Mouse (Mus musculus): ENCODE results near the gene Syt12. TPM values are rescaled to one million over a fixed set of nuclear protein-coding genes. Genes with fewer than 3 reads are reported as not detected.

Gene Syt12
- polyA plus RNA-seq, 1 experiment from 2014 or later = 0.69 TPM

DNA sequence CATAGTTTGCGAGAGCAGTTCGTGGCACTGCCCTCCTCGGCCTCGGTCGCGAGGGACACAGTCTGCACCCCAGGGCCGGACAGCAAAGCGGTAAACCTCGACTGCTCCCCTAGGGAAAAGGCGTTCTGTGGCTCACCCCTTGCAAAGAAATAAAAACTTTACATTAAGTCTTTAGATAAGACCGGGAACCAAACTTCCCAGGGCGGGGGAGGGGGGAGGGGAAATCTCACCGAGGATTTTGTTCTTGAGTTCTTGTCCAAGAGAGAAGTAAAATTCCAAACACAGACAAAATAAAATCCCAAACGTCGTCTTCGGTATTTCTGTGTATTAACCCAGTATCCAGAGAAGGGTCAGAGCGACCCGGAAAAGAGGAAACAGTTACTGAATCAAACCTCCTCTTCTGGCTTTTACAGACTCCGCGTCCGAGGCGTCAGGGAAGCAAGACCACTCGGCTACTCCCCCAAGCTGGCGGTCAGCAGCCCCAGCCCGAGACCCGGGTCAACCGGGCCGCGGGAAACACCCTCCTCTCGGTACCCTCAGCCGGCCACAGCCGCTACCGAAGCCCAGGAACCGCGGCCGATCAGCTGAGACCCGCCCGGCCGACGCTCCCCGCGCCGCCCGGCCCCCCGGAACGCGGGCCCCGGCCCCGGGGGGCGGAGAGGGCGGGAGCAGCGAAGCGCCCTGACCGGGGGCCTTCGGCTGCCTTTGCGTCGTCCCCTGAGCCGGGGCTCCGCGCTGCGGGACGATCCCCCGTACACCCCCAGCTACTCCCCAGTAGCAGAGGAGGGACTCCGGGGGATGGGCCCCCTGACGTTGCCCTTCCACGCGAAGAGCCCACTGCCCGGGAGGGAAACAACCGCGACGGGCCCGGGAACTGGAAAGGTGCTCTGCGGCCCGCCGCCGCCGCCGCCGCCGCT, 80.9 kb downstream of the Syt12 start:
- H3K4me3 ChIP-seq = peak overlapping the region; percentile 99
- peak overlapping the region; percentile 99 for H3K9ac ChIP-seq
- H3K4me2 ChIP-seq (replicated peaks) = peak overlapping the region; percentile 89
- peaks cover 28% of the 10 kb centered on the region for H3K4me1 ChIP-seq
- ATAC-seq (ENCODE audit: low FRiP score, low read depth) = peak; percentile 30; the same call in 1 of the 2 replicates
- no peaks in the 10 kb centered on the region for H3K9me3 ChIP-seq
- H3K36me3 ChIP-seq = peaks cover 4% of the 10 kb centered on the region; the same call in 1 of the 2 replicates
- H3K27me3 ChIP-seq = no peaks in the 10 kb centered on the region
- under 1% methylated on average over 75 of the region's 80 CpGs for WGBS
- H3K27ac ChIP-seq = peak overlapping the region; percentile 94

Other genes with a start within 250 kb of the Syt12 start
- gene Pold4, start 245.5 kb downstream of the Syt12 start, polyA plus RNA-seq (2015; fragmentation: Nextera tagmentation; extraction: Ambion mirVana) = 17.6 and 21.4 TPM in 2 replicates
- 15.7 and 16.0 TPM in 2 replicates for gene Ssh3, start 208.3 kb downstream of the Syt12 start, polyA plus RNA-seq (2015; fragmentation: Nextera tagmentation; extraction: Ambion mirVana)
- 13.6 and 14.7 TPM in 2 replicates for gene Ankrd13d, start 194.3 kb downstream of the Syt12 start, polyA plus RNA-seq (2015; fragmentation: Nextera tagmentation; extraction: Ambion mirVana)
- gene Grk2, start 171.2 kb downstream of the Syt12 start, polyA plus RNA-seq (2015; fragmentation: Nextera tagmentation; extraction: Ambion mirVana) = 16.5 and 18.5 TPM in 2 replicates
- gene Kdm2a, start 79.2 kb downstream of the Syt12 start, polyA plus RNA-seq (2015; fragmentation: Nextera tagmentation; extraction: Ambion mirVana) = 53.9 TPM in 2 replicates
- gene Rhod, start 38.0 kb downstream of the Syt12 start, polyA plus RNA-seq (2015; fragmentation: Nextera tagmentation; extraction: Ambion mirVana) = 51.2 and 53.9 TPM in 2 replicates
- not detected in 2 replicates for gene 2010003K11Rik, start 21.1 kb upstream of the Syt12 start, polyA plus RNA-seq (2015; fragmentation: Nextera tagmentation; extraction: Ambion mirVana)
- gene Pcx, start 33.0 kb upstream of the Syt12 start, polyA plus RNA-seq (2015; fragmentation: Nextera tagmentation; extraction: Ambion mirVana) = 22.1 and 22.8 TPM in 2 replicates
- gene Lrfn4, start 138.2 kb upstream of the Syt12 start, polyA plus RNA-seq (2015; fragmentation: Nextera tagmentation; extraction: Ambion mirVana) = 6.2 and 6.4 TPM in 2 replicates
- 65.2 and 66.7 TPM in 2 replicates for gene Rce1, start 148.2 kb upstream of the Syt12 start, polyA plus RNA-seq (2015; fragmentation: Nextera tagmentation; extraction: Ambion mirVana)
- gene Gm960, start 221.2 kb upstream of the Syt12 start, polyA plus RNA-seq (2015; fragmentation: Nextera tagmentation; extraction: Ambion mirVana) = 7.1 and 7.6 TPM in 2 replicates
- gene Sptbn2, start 233.7 kb upstream of the Syt12 start, polyA plus RNA-seq (2015; fragmentation: Nextera tagmentation; extraction: Ambion mirVana) = 1.3 and 1.9 TPM in 2 replicates

Data from limb, embryonic 13.5 days (tissue).